Mouse (Mus musculus): Measurements from ENCODE around the gene Gm42420.

DNA sequence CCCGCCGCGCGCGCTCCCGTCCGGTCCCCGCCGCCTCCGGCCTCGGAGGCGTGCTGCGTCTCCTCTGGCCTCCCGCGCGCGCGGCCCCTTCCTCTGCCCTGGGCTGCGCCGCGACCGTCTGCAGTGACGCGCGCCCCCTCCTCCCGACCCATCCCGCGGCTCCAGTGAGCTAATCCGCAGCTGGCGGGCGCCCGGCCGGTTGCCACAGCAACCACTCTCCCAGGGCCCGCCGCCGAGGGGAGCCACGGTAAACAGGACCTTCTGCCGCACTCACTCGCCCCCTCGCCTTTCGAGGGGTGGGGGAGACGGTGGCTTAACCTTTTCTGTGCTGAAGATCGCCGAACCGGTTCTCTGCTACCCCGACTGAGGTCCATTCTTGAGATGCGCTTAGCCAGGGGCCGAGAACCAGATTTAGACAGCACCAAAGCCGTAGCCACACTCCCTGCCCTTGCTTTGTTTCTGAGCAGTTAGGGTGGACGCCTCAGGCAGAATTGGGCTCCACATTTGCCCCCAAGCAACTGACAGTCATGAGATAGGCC is 27.8 kb upstream of the Gm42420 start, which contains the start of gene Dennd2a:
- TF ChIP-seq POLR2A (IDR thresholded peaks at IDR 0.05; ENCODE audit: borderline replicate concordance, insufficient read depth, low read length) (no peak), CTCF (IDR thresholded peaks at IDR 0.05; ENCODE audit: borderline replicate concordance, insufficient read depth, low read depth, low read length) (no peak)
